ENCODE assay signal across 12 mouse cellular contexts in the genomic region with DNA sequence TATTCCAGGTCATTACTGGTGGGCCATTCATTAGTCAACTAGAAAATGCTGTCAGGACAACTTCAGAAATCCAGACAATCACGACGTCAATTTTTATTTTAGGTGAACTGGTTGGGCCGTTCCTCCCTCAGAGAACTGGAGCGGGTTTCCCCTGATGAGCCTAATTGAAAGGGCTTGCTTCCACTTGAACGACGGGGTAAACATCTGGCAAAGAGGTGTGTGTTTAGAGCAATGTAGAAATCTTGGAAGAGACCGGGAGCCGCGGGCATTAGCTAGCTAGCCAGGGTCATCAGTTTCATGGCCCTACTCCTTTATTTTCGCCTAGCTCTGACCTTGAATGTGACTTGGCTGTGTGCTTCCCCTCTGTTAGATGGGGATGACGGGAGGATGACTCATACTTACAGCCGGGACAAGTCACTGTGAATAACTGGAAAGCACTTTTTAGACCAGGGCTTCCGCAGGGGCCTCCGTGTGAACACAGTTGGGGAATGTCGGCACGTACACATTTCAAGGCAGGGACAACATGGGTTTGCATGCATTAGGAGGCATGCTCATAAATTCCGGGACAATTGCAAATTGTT.
DNase-seq lines count a peak whose midpoint lies in the region; ATAC-seq and TF ChIP-seq lines count a peak whose summit lies in the region.
"Had no signal": no experiment of that assay in that cellular context is flagged by ENCODE, and none has a peak within 500 bp of the region (broad histone marks: within the 10 kb centered on the region; RNA-seq: fewer than 3 reads in every experiment).

No protein-coding gene starts in this region.

- no peaks in the 10 kb centered on the region for H3K9me3 ChIP-seq in kidney, embryonic 14.5 days (ENCODE audit: control insufficient read depth, low read length)
- no peaks in the 10 kb centered on the region for H3K9me3 ChIP-seq in limb, embryonic 11.5 days (ENCODE audit: control insufficient read depth, low read length)
- no peaks in the 10 kb centered on the region for H3K9me3 ChIP-seq in liver, embryonic 11.5 days (ENCODE audit: control insufficient read depth, low read length)
- H3K9me3 ChIP-seq: G1E; midbrain, embryonic 10.5 days had no signal

- ATAC-seq in kidney, embryonic 14.5 days (ENCODE audit: low FRiP score, low TSS enrichment): peak; percentile 57; the same call in 1 of the 2 replicates
- no peak for ATAC-seq in limb, embryonic 11.5 days (ENCODE audit: insufficient number of reproducible peaks, low FRiP score, low TSS enrichment, low read depth)
- no peak for ATAC-seq in liver, embryonic 11.5 days (replicated peaks; ENCODE audit: low FRiP score)

- no peaks in the 10 kb centered on the region for H3K4me1 ChIP-seq in kidney, embryonic 14.5 days (ENCODE audit: control insufficient read depth, insufficient read depth, low read length)
- H3K4me1 ChIP-seq in embryonic fibroblast, embryonic 13.5 days (ENCODE audit: control insufficient read depth, insufficient read depth, low read length): no peaks in the 10 kb centered on the region
- H3K4me1 ChIP-seq in limb, embryonic 11.5 days (ENCODE audit: control insufficient read depth, insufficient read depth, low read length): peaks cover 3% of the 10 kb centered on the region; the same call in 1 of the 2 replicates
- H3K4me1 ChIP-seq in liver, embryonic 11.5 days (replicated peaks; ENCODE audit: control insufficient read depth, insufficient read depth, low read length): no peaks in the 10 kb centered on the region

- no peak overlapping the region for H3K4me3 ChIP-seq in kidney, embryonic 14.5 days (ENCODE audit: low read length)
- no peak overlapping the region for H3K4me3 ChIP-seq in embryonic fibroblast, embryonic 13.5 days (ENCODE audit: insufficient read depth, low read length)
- no peak overlapping the region for H3K4me3 ChIP-seq in limb, embryonic 11.5 days (ENCODE audit: low read depth, low read length)
- no peak overlapping the region for H3K4me3 ChIP-seq in liver, embryonic 11.5 days (ENCODE audit: low read depth, low read length)
- H3K4me3 ChIP-seq: midbrain, embryonic 10.5 days had no signal

- H3K27me3 ChIP-seq in kidney, embryonic 14.5 days (ENCODE audit: control insufficient read depth, insufficient read depth, low read length): no peaks in the 10 kb centered on the region
- no peaks in the 10 kb centered on the region for H3K27me3 ChIP-seq in limb, embryonic 11.5 days (ENCODE audit: control insufficient read depth, insufficient read depth, low read length)
- no peaks in the 10 kb centered on the region for H3K27me3 ChIP-seq in liver, embryonic 11.5 days (replicated peaks; ENCODE audit: control insufficient read depth, insufficient read depth, low read length)

- no peak for TF ChIP-seq CTCF in embryonic fibroblast, embryonic 13.5 days (IDR thresholded peaks at IDR 0.05; ENCODE audit: borderline replicate concordance, insufficient read depth, low read length)

- H3K27ac ChIP-seq in kidney, embryonic 14.5 days (ENCODE audit: low read depth, low read length): no peak overlapping the region
- peak overlapping the region; percentile 56 for H3K27ac ChIP-seq in embryonic fibroblast, embryonic 13.5 days (ENCODE audit: insufficient read depth, low read length)
- H3K27ac ChIP-seq in limb, embryonic 11.5 days (replicated peaks; ENCODE audit: low read depth, low read length): peak overlapping the region; percentile 56
- H3K27ac ChIP-seq in liver, embryonic 11.5 days (ENCODE audit: low read depth, low read length): no peak overlapping the region
- H3K27ac ChIP-seq: midbrain, embryonic 10.5 days had no signal

- DNase-seq in kidney, adult 9 months: no peak
- DNase-seq in Muller cell, postnatal 12 days (ENCODE audit: inconsistent ontology term): peak; percentile 69
- DNase-seq in limb, embryonic 11.5 days (ENCODE audit: low spot score): peak; percentile 55
- DNase-seq in cerebellum, postnatal 25 days: no peak
- DNase-seq in liver, embryonic 11.5 days (ENCODE audit: low spot score): no peak
- DNase-seq in cerebellum, postnatal 4 days (ENCODE audit: low spot score in 2 of 2): no peak
- DNase-seq: right cerebral cortex, adult 18-20 months; thymus, postnatal 36 days had no signal

- TF ChIP-seq POLR2A in embryonic fibroblast, embryonic 13.5 days (IDR thresholded peaks at IDR 0.05; ENCODE audit: low read depth, low read length): no peak

- no peak overlapping the region for H3K9ac ChIP-seq in kidney, embryonic 14.5 days (ENCODE audit: low read depth, low read length)
- no peak overlapping the region for H3K9ac ChIP-seq in limb, embryonic 11.5 days (ENCODE audit: low read length)
- no peak overlapping the region for H3K9ac ChIP-seq in liver, embryonic 11.5 days (ENCODE audit: low read depth, low read length)

- H3K36me3 ChIP-seq in kidney, embryonic 14.5 days (ENCODE audit: control insufficient read depth, insufficient read depth, low read length): no peaks in the 10 kb centered on the region
- H3K36me3 ChIP-seq in limb, embryonic 11.5 days (ENCODE audit: control insufficient read depth, insufficient read depth, low read length): no peaks in the 10 kb centered on the region
- no peaks in the 10 kb centered on the region for H3K36me3 ChIP-seq in liver, embryonic 11.5 days (ENCODE audit: control insufficient read depth, insufficient read depth, low read length)
- H3K36me3 ChIP-seq: midbrain, embryonic 10.5 days had no signal

- peak overlapping the region; percentile 15; the same call in 1 of the 2 replicates for H3K4me2 ChIP-seq in kidney, embryonic 14.5 days (replicated peaks; ENCODE audit: low read depth, low read length)
- H3K4me2 ChIP-seq in limb, embryonic 11.5 days (ENCODE audit: low read depth, severe bottlenecking): peak overlapping the region; percentile 24; the same call in 1 of the 2 replicates
- H3K4me2 ChIP-seq in liver, embryonic 11.5 days: no peak overlapping the region

- 42% methylated on average over 17 of the region's 17 CpGs for WGBS in kidney, embryonic 14.5 days
- WGBS in limb, embryonic 11.5 days: 26% methylated on average over 17 of the region's 17 CpGs
- WGBS in liver, embryonic 11.5 days: 70% methylated on average over 17 of the region's 17 CpGs

Comparison
In these comparisons a context has a peak if more than half of its experiments do, and no peak if none do; other contexts are left out.
1. H3K27ac ChIP-seq: peak in embryonic fibroblast, embryonic 13.5 days (single experiment) and limb, embryonic 11.5 days (single experiment); none in kidney, embryonic 14.5 days (single experiment) and liver, embryonic 11.5 days (single experiment).
2. DNase-seq: peak in Muller cell, postnatal 12 days (single experiment) and limb, embryonic 11.5 days (single experiment); none in kidney, adult 9 months (single experiment), cerebellum, postnatal 25 days (0 of 2), liver, embryonic 11.5 days (single experiment) and cerebellum, postnatal 4 days (0 of 2).